Mouse (Mus musculus) neutrophil, adult 5-6 weeks (primary cell): ENCODE results near the gene Lmf1. TPM values are rescaled to one million over a fixed set of nuclear protein-coding genes. Genes with fewer than 3 reads are reported as not detected.

Experiments
- ATAC-seq: fragments of 151-379, 151-347 bp; 2 replicates; pipeline ENCODE4 v1.8.0; 2017; ENCODE audit warnings: mild to moderate bottlenecking, moderate TSS enrichment; ENCODE audit not compliant: insufficient number of reproducible peaks, poor library complexity, low FRiP score, severe bottlenecking; ENCODE audit errors: extremely low read depth
- total RNA-seq: library from RNA; stranded (forward); fragments of 200-1000 nt; gene quantifications from 2 replicates; pipeline ENCODE4 v1.2.3, GENCODE M21; 2017

Lmf1 gene
- 10.9 and 11.8 TPM in 2 replicates for total RNA-seq

DNA sequence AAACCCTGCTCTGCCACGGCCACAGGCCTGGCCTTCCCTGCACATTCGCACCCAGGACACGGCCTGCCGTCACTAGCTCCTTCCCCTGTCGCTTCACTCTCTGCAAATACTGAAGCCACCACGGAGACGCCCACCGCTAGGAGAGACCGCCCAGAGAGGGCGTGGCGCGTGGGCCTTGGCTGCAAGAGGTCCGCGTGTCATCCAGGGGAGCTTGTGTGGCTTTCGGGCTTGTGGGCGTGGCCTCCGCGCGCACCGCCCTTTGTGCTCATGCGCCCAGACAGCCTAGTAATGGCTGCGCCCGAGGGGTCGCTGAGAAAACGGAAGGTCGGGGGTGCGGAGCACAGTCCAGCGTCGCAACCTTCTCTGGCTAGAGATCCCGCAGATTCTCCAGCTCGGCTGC is at the start of gene Lmf1:
Gene Lmf1 (plus strand): TSS at position 166 of the 400 bp plus-strand sequence.
- ATAC-seq = peak; percentile 93

DNA sequence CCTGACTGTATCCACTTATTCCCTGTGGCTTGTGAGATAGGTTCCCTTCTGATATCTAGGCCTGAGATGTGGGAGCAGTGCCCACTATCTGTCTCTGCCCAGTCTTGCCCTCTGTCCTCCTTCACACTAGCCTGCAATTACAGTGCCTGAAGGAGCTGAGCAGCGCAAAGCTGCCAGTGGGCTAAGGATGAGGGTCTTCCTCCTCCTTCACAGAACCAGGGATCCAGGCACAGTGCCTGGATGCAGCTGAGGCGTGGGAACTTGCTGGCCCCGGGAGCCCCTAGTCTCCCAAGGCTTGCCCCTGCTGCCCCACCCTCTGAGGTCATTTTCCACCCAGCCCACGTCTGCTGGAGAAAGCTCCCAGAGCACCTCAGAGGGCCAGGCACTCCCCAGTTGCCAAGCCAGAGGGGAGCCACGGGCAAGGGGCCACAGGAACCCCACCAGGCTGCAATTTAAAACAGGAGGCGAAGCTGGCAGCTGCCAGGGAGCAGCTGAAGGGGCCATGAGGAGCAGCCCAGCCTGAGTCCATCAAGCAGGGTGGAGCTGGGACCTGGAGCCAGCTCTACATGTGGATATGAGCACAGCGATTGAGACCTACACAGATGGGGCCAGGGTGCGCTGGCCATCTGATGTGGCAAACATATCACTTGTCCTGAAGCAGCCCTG is 48.4 kb upstream of the Lmf1 start:
- ATAC-seq = no peak

DNA sequence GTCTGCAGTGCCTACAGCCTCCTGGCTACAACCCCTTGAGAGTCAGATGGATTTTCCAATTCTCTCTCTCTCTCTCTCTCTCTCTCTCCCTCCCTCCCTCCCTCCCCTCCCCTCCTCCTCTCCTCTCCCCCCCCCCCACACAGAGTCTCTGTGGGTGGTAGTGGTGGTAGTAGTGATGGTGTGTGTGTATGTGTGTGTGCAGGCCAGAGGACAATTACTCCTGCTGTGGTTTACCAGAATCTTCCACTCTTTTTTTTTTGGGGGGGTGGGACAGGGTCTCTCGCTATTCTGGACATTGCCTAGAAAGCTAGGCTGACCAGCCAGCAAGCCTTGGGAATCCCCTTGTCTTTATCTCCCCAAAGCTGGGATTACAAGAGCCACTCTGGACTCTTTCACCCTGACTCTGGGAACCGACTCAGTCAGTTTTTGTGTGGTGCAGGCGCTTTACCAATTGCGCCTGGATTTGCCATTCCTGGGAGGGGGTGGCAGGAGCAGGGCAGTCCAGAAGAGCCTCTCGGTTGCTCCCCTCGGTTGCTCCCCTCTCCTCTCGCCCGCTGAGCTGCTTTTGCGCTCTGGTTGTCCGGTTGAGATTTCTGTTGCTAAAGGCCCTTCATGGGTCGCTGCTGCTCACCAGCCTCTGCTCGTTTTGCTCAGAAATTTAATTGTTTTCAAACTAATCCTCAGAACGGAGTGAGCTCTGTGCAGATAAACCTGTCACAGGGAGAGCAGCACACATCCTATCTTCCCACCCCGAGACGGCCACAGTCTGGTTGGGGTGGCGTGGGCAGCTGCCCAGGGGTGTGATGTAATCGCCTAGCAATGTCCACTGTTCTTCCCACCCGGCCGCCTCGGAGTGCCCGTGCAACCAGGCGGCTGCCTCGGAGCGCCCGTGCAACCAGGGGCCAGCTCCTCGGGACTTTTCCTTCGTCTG is 39.7 kb upstream of the Lmf1 start:
- no peak for ATAC-seq

DNA sequence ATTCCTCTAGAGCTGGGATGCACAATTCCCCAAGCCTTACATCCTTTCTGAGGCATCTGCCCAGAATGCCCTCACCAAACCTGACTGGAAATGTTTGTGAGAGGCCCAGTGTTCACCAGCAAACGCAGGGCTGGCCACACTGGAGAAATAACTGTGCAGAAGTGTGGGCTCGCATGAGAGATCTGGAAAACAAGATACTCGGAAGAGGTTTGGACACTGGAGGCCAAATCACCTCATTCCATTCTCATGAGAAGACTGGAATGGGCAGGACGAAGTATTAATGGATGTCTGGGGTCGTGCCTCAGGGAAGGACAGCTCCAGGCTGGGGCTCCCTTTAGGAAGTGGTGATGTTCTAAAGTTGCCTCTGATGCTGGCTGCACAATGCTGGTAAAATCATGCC is 38.2 kb upstream of the Lmf1 start:
- ATAC-seq = no peak

DNA sequence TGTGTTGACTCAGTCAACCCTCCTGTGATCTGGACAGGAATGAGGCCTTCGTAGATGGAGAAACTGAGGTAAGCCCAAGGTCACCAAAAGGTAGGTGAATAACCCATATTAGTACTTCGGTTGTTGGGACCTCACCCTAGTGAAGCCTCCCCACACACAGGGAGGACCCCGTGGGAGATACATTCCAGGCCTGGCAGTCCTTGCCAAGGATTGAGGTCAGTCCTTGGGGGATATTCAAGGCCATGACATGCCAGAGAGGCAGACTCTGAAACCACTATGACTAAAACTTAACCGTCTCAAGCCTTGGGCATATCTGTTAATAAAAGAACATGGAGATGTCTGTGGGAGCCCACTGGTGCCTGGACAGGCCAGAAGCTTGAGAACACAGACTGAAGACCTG is 37.1 kb upstream of the Lmf1 start:
- ATAC-seq = no peak

DNA sequence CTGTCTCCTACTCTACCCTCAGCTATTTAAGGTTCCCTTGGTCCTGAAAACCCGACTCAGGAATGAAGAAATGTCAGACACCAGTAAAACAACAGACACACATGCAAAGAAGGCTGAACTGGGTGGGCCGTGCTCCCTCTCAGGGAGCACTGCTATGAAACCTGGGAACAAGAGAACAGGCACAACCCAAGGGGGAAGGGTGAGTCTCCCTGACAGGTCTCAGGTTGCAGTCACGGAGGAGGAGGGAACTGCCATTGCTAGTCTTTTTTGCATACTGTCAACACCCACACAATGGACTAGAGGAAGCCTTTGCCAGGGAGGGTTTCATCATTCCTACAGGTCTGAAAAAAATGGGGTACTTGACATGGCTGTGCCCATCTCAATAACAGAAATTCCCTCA is 31.9 kb upstream of the Lmf1 start:
- ATAC-seq = no peak

DNA sequence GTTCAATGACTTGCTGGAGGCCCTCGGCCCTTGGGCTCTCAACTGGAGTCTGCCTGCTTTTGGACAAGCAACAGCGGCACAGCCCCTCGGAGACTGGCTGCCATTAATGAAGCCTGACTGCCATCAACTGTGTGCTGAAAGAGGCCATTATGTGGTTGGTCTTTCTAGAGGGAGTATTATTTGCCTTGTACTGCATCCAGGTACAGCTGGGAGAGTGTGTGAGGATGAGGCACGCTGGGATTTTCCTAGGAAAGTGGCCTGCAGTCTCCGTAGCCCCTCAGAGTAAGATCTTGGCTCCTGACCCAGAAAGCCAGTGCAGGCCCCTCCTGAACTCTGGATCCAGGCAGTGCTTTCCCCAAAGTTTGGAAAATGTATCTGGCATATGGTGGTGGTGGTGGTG is 28.9 kb upstream of the Lmf1 start:
- ATAC-seq = no peak

DNA sequence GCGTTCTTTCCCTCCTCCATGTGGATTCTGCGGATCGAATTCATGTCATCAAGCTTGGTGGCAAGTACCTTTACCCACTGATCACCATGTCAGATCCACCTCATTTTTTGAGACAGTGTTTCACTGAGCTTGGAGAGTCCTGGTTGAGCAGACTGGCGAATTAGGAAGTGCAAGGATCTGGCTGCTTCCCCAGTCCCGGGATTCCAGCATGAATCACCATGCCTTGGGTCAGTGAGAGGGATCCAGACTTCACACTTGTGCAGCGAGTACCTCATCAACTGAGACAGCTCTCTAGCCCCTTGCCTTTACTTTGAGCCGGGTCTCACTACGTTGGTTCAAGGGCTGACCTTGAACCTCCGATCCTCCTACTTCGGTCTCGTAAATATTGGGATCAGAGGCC is 27.6 kb upstream of the Lmf1 start:
- ATAC-seq = no peak

DNA sequence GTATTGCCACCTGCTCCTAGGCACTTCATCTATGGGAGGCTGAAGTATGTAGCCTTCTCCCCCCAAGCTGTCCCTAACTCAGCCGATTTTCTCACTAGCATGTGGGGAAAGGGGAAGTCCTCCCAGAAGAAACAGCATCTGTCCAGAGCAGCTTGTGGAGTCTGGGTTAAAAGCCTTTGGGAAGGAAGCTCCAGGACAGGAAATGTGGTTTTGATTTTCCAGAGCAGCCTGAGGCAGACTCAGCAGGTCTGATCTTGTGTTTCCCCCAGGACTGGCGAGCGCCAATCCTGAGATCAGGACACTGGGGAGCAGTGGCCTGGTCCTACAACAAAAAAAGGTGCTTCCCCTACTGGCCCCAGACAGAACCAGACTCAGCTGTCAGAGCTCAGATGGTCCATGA is 23.7 kb upstream of the Lmf1 start:
- ATAC-seq = no peak

DNA sequence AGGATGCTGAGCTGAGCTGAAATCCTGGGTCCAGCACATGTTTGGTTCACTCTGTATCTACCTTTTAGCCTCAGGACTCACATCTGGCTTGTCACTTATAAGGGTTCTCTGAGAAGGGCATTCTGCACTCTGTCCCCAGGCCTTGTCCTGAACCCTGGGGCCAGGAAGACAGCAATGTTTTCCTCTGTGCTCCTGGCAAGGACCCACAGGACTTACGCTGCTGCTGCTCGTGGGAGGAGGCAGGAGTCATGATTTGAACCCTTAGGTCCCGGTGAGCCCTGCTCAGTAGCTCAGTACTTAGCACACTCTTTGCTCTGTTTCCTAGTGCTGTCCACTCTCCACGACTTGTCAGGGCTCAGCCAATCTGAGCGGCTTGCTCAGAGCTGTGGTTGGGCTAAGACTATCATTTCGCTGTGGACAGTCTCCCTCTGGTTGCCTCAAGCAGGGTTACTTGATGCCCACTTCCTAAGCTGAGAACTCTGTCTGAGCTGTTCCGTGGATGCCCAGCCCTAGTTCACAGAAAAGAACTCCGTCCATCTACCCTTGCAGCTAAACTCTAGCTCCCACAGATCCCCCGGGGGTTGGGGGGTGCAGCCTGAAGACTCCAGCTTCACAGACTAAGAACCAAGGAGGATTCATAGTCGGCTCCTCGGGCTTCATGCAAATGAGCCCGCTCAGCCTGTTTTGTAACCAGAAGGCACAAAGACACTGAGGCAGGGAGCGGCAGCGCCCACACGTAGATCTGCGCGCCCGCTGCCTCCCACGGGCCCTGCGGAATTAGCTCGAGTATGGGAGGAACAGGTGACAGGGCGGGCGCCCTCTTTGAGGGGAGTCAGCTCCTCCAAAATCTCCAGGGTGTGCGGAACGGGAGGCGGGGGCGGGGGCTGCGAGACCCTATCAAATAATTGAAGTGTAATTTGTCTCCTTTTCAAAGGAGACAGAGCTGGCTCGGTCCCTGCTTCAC is 22.9 kb upstream of the Lmf1 start:
- no peak for ATAC-seq

DNA sequence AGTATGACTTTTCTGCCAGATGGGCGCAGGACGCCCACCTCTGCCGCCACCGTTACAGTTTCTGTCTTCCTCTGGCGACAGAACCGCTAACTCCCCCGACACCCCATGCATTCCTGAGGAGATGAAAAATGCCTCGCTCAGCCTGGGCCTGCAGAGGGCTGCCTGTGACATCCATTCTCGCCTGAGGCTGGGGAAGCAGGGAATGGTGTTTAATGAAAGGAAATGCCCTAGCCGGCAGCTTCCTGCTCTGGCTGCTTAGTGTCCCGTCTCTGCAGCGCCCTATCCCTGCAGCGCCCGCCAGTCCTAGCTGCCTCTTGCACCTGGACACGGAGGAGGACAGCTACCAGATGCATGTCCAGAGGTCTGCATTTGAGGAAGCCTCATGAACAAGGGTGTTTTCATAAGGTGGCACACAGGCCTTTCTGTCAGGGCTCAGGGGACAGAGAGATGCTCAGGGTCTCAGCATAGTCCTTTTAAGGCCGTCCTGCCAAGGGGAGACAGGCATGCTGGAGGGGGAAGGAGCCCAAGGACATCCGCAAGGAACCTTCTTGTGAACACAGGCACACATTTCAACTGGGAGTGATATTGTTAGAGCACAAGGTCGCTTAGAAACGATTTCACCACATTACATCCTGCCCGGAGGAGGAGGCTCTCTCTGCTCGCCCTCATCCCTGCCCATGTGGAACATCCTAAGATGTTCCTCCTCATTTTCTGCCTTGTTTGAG is 22.1 kb upstream of the Lmf1 start:
- no peak for ATAC-seq

DNA sequence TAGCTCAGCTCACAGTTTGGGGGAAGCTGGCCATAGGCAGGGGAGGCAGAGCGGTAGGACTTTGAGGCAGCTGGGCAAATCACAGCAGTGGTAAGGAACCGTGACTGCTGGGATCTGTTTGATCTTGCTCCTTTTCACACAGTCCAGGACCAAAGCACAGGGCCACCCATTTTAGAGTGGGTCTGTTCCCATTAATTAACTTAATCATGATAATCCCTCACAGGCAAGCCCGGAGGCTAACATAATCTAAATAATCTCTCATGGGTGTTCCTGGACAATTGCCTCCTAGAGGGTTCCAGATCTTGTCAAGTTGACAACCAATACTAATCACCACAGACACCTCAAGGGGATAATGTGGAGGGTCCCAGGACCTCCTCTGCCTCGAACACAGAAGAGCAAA is 19.3 kb upstream of the Lmf1 start:
- no peak for ATAC-seq

DNA sequence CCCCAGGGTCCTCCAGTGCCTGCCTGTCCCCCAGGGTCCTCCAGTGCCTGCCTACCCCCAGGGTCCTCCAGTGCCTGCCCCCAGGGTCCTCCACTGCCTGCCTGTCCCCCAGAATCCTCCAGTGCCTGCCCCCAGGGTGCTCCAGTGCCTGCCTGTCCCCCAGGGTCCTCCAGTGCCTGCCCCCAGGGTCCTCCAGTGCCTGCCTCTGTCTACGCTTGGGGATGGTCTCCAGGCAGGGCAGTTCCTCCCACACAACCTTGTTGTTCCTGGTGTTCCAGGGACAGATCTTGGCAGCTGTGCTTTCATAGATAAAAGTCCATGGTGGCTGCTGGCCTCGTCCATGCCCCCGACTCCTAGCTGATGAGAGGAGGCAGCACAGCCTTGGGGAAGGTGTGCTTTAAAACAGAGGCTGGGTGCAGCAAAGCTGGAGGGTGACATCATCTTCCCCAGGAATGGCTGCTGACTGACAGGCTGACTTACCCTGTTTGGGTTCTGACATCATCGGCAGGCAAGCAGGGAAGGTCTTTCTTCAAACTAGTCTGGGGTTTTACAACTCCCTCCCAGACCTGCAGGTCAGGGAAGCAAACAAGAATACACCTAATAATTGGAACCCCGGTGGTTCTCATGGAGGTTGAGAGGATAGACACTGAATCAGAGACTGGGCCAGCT is 18.2 kb upstream of the Lmf1 start:
- ATAC-seq = no peak

DNA sequence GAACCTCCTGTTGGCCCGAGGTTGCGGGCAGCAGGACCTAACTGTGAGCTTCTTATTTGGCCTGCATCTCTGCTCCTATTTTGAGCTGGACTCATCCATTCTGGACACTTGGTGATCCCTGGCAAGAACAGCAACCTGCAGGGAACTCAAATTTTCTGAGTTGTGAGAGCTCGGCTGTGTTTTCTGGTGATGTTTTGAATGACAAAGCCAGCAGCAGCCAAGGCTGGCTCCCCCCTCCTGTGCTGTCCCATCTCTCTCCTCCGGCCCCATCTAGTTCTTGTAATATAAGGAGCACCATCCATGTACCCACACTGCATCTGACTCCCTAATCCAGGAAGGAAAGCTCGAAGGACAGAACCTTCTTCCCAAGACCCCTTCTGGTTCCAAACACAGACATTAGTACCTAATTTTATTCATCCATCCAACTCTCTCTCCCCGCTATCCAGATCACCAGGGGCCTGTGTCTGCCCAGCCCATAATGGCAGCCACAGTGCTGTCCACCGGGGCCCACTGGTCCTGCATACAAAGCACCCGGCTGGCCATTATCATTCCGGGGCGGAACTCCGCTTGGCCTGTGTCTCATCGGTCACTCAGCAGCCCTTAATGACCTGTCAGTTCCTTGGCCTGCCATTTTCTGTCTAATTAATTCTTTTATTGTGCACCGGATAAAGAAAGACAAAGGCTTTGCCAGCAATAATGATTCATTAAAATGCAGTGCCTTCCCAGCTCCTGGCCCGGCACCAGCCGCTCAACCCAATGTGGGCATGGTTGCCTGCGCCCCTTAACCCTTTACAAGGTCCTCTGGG is 17.5 kb upstream of the Lmf1 start:
- ATAC-seq = no peak

DNA sequence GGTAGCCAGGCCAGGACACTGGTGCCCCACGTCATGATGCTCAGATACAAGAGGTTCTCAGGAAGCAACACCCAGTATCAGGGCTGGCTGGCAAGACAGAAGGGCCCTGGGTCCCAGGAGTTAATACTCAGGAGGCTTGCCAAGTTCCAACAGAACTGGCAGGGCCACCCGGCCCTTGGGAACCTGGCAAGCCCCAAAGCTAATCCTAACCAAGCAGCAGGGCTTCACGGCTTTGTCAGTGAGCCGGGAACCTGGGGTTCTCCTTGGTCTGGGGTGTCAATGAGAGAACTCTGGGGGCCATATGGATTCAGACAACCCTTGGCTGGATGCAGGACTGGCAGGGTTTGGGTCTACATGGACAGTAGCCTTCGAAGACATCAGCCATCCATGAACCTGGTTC is 14.4 kb upstream of the Lmf1 start:
- no peak for ATAC-seq

DNA sequence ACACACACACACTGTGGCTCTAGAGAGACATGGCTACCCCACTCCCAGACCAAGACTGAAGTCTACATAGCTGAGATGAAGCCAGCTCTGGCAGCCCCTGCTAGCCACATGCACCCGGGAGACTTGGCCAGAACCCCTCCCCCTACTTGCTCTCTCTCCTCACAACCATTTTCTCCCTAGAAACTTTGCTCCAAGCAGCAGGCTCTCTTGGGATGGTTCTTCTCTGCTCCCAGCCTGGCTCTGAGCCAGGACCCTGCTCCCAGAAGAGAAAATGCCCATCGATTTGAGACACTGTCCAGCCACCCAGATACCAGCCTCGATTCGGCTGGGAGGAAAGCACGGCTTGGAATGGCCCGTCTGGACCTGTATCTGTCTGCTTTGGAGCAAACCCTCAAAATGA is 13.6 kb upstream of the Lmf1 start:
- no peak for ATAC-seq

DNA sequence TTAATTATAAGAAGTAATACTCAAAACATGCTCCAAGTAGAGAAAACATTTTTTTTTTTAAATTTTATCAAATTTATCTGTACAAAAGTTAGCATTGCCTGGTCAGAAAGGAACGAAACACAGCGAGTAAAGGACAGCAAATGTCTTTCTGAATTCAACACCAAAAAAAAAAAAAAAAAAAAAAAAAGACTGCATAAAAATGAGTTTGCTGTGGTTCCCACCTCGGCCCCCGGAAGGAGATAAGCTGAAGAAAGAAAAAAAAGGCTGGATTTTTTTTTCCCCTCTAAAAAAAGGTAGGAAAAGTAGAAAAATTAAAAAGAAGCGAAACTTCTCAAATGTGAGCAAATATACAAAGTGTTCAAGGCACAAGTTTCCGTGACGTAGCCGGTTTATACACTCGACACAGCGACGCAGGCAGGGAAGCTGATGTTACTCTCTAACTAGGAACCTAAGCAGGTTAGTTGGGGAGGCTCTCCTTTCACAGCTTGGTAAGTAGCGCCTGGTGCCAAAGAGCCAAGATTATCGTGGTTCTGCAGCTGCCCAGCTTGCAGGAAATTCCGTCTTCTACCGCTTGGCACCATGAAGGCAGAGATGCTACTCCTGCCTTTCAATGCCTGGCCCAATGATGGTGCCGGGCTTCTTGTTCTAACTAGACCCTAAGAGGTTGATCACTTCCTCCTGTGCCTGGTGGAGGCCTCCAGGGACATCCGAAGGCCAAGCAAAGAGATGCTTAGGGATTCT is 12.9 kb upstream of the Lmf1 start:
- ATAC-seq = no peak
